Mouse (Mus musculus) stomach, embryonic 14.5 days (tissue): Measurements from ENCODE around the gene Clock. TPM values are rescaled to one million over a fixed set of nuclear protein-coding genes. Genes with fewer than 3 reads are reported as not detected.

Source experiments
- ATAC-seq: fragments of 200-750 bp; cut with Nextera tagmentation; 2 replicates; pipeline ENCODE4 v1.8.0; 2017; ENCODE audit warnings: low read depth, moderate TSS enrichment; ENCODE audit not compliant: insufficient number of reproducible peaks, insufficient read depth, low FRiP score
- H3K27ac ChIP-seq: fragments of 300-500 bp; sonication (generic); 2 replicates; pipeline ENCODE4 v1.5.1; 2014; ENCODE audit warnings: mild to moderate bottlenecking, low read length, moderate library complexity, mixed read lengths
- H3K27me3 ChIP-seq: fragments of 300-500 bp; sonication (generic); 2 replicates; pipeline ENCODE4 v1.6.1; 2014; ENCODE audit warnings: low read length, control low read depth, mixed read lengths; ENCODE audit not compliant: control insufficient read depth, insufficient read depth
- H3K36me3 ChIP-seq: fragments of 300-500 bp; sonication (generic); 2 replicates; pipeline ENCODE4 v1.6.1; 2014; ENCODE audit warnings: mild to moderate bottlenecking, control low read depth, low read length, moderate library complexity, mixed read lengths; ENCODE audit not compliant: control insufficient read depth, insufficient read depth
- H3K4me1 ChIP-seq: fragments of 300-500 bp; sonication (generic); 2 replicates; pipeline ENCODE4 v1.6.1; 2014; ENCODE audit warnings: low read length, control low read depth, mixed read lengths; ENCODE audit not compliant: control insufficient read depth, insufficient read depth
- H3K4me2 ChIP-seq: fragments of 300-500 bp; sonication (generic); replicated peaks from 2 replicates; pipeline ENCODE4 v1.6.1; 2014; ENCODE audit warnings: low read depth, low read length, control low read depth
- H3K4me3 ChIP-seq: fragments of 300-500 bp; sonication (generic); 2 replicates; pipeline ENCODE4 v1.5.1; 2014; ENCODE audit warnings: low read depth, low read length, control low read depth
- H3K9ac ChIP-seq: fragments of 300-500 bp; sonication (generic); replicated peaks from 2 replicates; pipeline ENCODE4 v1.6.1; 2014; ENCODE audit warnings: low read depth, mild to moderate bottlenecking, control low read depth, low read length, moderate library complexity, mixed read lengths
- H3K9me3 ChIP-seq: fragments of 300-500 bp; sonication (generic); 2 replicates; pipeline ENCODE4 v1.6.1; 2016; ENCODE audit warnings: low read depth, low read length, control low read depth; ENCODE audit not compliant: control insufficient read depth
- WGBS: fragments of 180-500 bp; shearing (Covaris S2); extraction: QIAGEN DNeasy Blood & Tissue Kit; methylation state at CpG from one replicate; pipeline ENCODE4 v1.1.7; 2014; 5-methylcytosine and 5-hydroxymethylcytosine counted together
- polyA plus RNA-seq: library from polyadenylated mRNA; unstranded; fragments of >200 nt; fragmentation: Nextera tagmentation; extraction: Ambion mirVana; gene quantifications from 2 replicates; pipeline ENCODE4 v1.2.1, GENCODE M21; 2014

The Clock gene
- polyA plus RNA-seq, 1 experiment from 2014 or later: 21.1 TPM

DNA sequence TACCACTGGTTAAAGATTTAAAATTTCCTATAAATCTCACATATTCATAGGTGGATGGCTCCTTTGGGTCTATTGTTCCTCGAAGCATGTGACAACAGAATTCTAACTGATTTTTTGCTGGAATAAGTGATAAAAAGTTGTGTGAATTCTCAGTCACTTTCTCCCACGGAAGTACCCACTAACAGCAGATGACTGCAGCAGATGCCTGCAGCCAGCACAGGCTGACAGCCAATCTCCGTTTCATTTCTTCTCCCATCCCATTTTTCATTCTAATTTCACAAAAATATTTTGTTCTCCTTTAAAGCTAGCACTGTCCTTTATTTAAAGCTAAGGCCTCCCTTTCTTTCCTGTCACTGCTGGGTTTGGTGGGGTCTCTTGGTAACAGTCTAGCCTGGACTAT lies 59.2 kb downstream of the Clock start:
- WGBS: 83% methylated on average over 3 of the region's 3 CpGs
- Histone ChIP-seq H3K4me1 (no peaks in the 10 kb centered on the region), H3K9me3 (no peaks in the 10 kb centered on the region), H3K4me2 (no peak overlapping the region), H3K4me3 (no peak overlapping the region), H3K27ac (no peak overlapping the region), H3K9ac (no peak overlapping the region), H3K27me3 (no peaks in the 10 kb centered on the region), H3K36me3 (peaks cover 15% of the 10 kb centered on the region)
- no peak for ATAC-seq

- Histone ChIP-seq H3K4me1 (no peaks in the 10 kb centered on the region), H3K4me2 (no peak overlapping the region), H3K36me3 (peaks cover 23% of the 10 kb centered on the region), H3K27me3 (no peaks in the 10 kb centered on the region), H3K9me3 (no peaks in the 10 kb centered on the region), H3K9ac (no peak overlapping the region), H3K27ac (no peak overlapping the region), H3K4me3 (no peak overlapping the region)
- 94% methylated on average over 10 of the region's 10 CpGs for WGBS
- ATAC-seq: no peak
These were observed 60.2 kb downstream of the Clock start for GRCm38 (mm10) chr5:76244430-76244829.

GRCm38 (mm10) chr5:76243929-76244328 lies 60.7 kb downstream of the Clock start:
- no peaks in the 10 kb centered on the region for H3K4me1 ChIP-seq
- WGBS: 95% methylated on average over 4 of the region's 4 CpGs
- no peak overlapping the region for H3K27ac ChIP-seq
- H3K9ac ChIP-seq: no peak overlapping the region
- no peak for ATAC-seq
- peaks cover 23% of the 10 kb centered on the region for H3K36me3 ChIP-seq
- H3K27me3 ChIP-seq: no peaks in the 10 kb centered on the region
- no peak overlapping the region for H3K4me3 ChIP-seq
- no peaks in the 10 kb centered on the region for H3K9me3 ChIP-seq
- no peak overlapping the region for H3K4me2 ChIP-seq

- Histone ChIP-seq H3K4me3 (no peak overlapping the region), H3K36me3 (peaks cover 23% of the 10 kb centered on the region), H3K4me2 (no peak overlapping the region), H3K27me3 (no peaks in the 10 kb centered on the region), H3K27ac (no peak overlapping the region), H3K9me3 (no peaks in the 10 kb centered on the region), H3K9ac (no peak overlapping the region), H3K4me1 (no peaks in the 10 kb centered on the region)
- WGBS: 83% methylated on average over 3 of the region's 3 CpGs
- ATAC-seq: no peak
These were observed 61.3 kb downstream of the Clock start for GRCm38 (mm10) chr5:76243274-76243673.

GRCm38 (mm10) chr5:76231171-76231855 lies 73.3 kb downstream of the Clock start:
- H3K4me2 ChIP-seq: no peak overlapping the region
- peaks cover 38% of the 10 kb centered on the region for H3K36me3 ChIP-seq
- no peaks in the 10 kb centered on the region for H3K4me1 ChIP-seq
- 92% methylated on average over 13 of the region's 13 CpGs for WGBS
- H3K4me3 ChIP-seq: no peak overlapping the region
- ATAC-seq: no peak
- H3K27me3 ChIP-seq: no peaks in the 10 kb centered on the region
- no peak overlapping the region for H3K27ac ChIP-seq
- no peaks in the 10 kb centered on the region for H3K9me3 ChIP-seq
- no peak overlapping the region for H3K9ac ChIP-seq

- Histone ChIP-seq H3K4me1 (no peaks in the 10 kb centered on the region), H3K36me3 (peaks cover 8% of the 10 kb centered on the region; the same call in 1 of the 2 replicates), H3K9ac (no peak overlapping the region), H3K4me3 (no peak overlapping the region), H3K27me3 (no peaks in the 10 kb centered on the region), H3K27ac (no peak overlapping the region), H3K9me3 (no peaks in the 10 kb centered on the region), H3K4me2 (no peak overlapping the region)
- WGBS: 80% methylated on average over 6 of the region's 6 CpGs
- no peak for ATAC-seq
These were observed 87.9 kb downstream of the Clock start for GRCm38 (mm10) chr5:76216691-76217090.

GRCm38 (mm10) chr5:76208066-76208465 lies 96.5 kb downstream of the Clock start:
- H3K27ac ChIP-seq: no peak overlapping the region
- no peak overlapping the region for H3K9ac ChIP-seq
- peaks cover 60% of the 10 kb centered on the region for H3K36me3 ChIP-seq
- H3K9me3 ChIP-seq: no peaks in the 10 kb centered on the region
- WGBS: 89% methylated on average over 5 of the region's 5 CpGs
- no peaks in the 10 kb centered on the region for H3K4me1 ChIP-seq
- no peak overlapping the region for H3K4me3 ChIP-seq
- no peak overlapping the region for H3K4me2 ChIP-seq
- no peaks in the 10 kb centered on the region for H3K27me3 ChIP-seq
- no peak for ATAC-seq

GRCm38 (mm10) chr5:76205886-76206285 lies 98.7 kb downstream of the Clock start:
- H3K36me3 ChIP-seq: peaks cover 65% of the 10 kb centered on the region
- no peak overlapping the region for H3K9ac ChIP-seq
- H3K27me3 ChIP-seq: no peaks in the 10 kb centered on the region
- no peak overlapping the region for H3K4me3 ChIP-seq
- WGBS: 81% methylated on average over 2 of the region's 2 CpGs
- H3K4me1 ChIP-seq: no peaks in the 10 kb centered on the region
- H3K4me2 ChIP-seq: no peak overlapping the region
- no peak overlapping the region for H3K27ac ChIP-seq
- ATAC-seq: no peak
- H3K9me3 ChIP-seq: no peaks in the 10 kb centered on the region

- Histone ChIP-seq H3K27ac (no peak overlapping the region), H3K4me3 (no peak overlapping the region), H3K27me3 (no peaks in the 10 kb centered on the region), H3K9ac (no peak overlapping the region), H3K36me3 (peaks cover 67% of the 10 kb centered on the region), H3K4me2 (no peak overlapping the region), H3K9me3 (no peaks in the 10 kb centered on the region), H3K4me1 (no peaks in the 10 kb centered on the region)
- ATAC-seq: no peak
- 81% methylated on average over 3 of the region's 3 CpGs for WGBS
These were observed 101.4 kb downstream of the Clock start for GRCm38 (mm10) chr5:76203171-76203570.
